Mouse (Mus musculus) stomach, postnatal 0 days (tissue): Measurements from ENCODE around the gene Gm17334. TPM values are rescaled to one million over a fixed set of nuclear protein-coding genes. Genes with fewer than 3 reads are reported as not detected.

Experiments
- ATAC-seq: fragments of 200-750 bp; cut with Nextera tagmentation; 2 replicates; pipeline ENCODE4 v1.8.0; 2017; ENCODE audit not compliant: low FRiP score, low TSS enrichment
- DNase-seq: peaks from one replicate; pipeline ENCODE4 v3.0.0-alpha.2; 2016; ENCODE audit warnings: low spot score
- H3K27ac ChIP-seq: fragments of 300-500 bp; sonication (generic); replicated peaks from 2 replicates; pipeline ENCODE4 v1.5.1; 2014; ENCODE audit warnings: mild to moderate bottlenecking, control low read depth
- H3K27me3 ChIP-seq: fragments of 300-500 bp; sonication (generic); 2 replicates; pipeline ENCODE4 v1.6.1; 2014; ENCODE audit warnings: low read length; ENCODE audit not compliant: control insufficient read depth, insufficient read depth
- H3K36me3 ChIP-seq: fragments of 300-500 bp; sonication (generic); 2 replicates; pipeline ENCODE4 v1.6.1; 2014; ENCODE audit warnings: low read length, mixed read lengths; ENCODE audit not compliant: control insufficient read depth, insufficient read depth
- H3K4me1 ChIP-seq: fragments of 300-500 bp; sonication (generic); replicated peaks from 2 replicates; pipeline ENCODE4 v1.6.1; 2014; ENCODE audit warnings: antibody characterized with exemption; ENCODE audit not compliant: control insufficient read depth, insufficient read depth
- H3K4me2 ChIP-seq: fragments of 300-500 bp; sonication (generic); replicated peaks from 2 replicates; pipeline ENCODE4 v1.6.1; 2014; ENCODE audit warnings: low read depth, mild to moderate bottlenecking, control low read depth, moderate library complexity
- H3K4me3 ChIP-seq: fragments of 300-500 bp; sonication (generic); 2 replicates; pipeline ENCODE4 v1.5.1; 2014; ENCODE audit warnings: low read depth, low read length, control low read depth
- H3K9ac ChIP-seq: fragments of 300-500 bp; sonication (generic); 2 replicates; pipeline ENCODE4 v1.6.1; 2014; ENCODE audit warnings: mild to moderate bottlenecking, low read length, control low read depth, mixed read lengths
- H3K9me3 ChIP-seq: fragments of 300-500 bp; sonication (generic); 2 replicates; pipeline ENCODE4 v1.6.1; 2016; ENCODE audit warnings: low read length; ENCODE audit not compliant: control insufficient read depth
- CTCF ChIP-seq: IDR thresholded peaks from 2 replicates; pipeline ENCODE4 v1.5.1; 2016; ENCODE audit warnings: antibody characterized with exemption, low read depth, mild to moderate bottlenecking, moderate library complexity
- EP300 ChIP-seq: optimal IDR thresholded peaks from 2 replicates; pipeline ENCODE3; 2016; ENCODE audit warnings: antibody characterized with exemption
- WGBS: fragments of 180-500 bp; shearing (Covaris S2); extraction: QIAGEN DNeasy Blood & Tissue Kit; methylation state at CpG from one replicate; pipeline ENCODE4 v1.1.7; 2014; 5-methylcytosine and 5-hydroxymethylcytosine counted together
- polyA plus RNA-seq: library from polyadenylated mRNA; unstranded; fragments of >200 nt; fragmentation: Nextera tagmentation; extraction: Ambion mirVana; gene quantifications from 2 replicates; pipeline ENCODE4 v1.2.1, GENCODE M21; 2015

Gene Gm17334
- polyA plus RNA-seq, 1 experiment from 2014 or later, result 0.17 TPM

DNA sequence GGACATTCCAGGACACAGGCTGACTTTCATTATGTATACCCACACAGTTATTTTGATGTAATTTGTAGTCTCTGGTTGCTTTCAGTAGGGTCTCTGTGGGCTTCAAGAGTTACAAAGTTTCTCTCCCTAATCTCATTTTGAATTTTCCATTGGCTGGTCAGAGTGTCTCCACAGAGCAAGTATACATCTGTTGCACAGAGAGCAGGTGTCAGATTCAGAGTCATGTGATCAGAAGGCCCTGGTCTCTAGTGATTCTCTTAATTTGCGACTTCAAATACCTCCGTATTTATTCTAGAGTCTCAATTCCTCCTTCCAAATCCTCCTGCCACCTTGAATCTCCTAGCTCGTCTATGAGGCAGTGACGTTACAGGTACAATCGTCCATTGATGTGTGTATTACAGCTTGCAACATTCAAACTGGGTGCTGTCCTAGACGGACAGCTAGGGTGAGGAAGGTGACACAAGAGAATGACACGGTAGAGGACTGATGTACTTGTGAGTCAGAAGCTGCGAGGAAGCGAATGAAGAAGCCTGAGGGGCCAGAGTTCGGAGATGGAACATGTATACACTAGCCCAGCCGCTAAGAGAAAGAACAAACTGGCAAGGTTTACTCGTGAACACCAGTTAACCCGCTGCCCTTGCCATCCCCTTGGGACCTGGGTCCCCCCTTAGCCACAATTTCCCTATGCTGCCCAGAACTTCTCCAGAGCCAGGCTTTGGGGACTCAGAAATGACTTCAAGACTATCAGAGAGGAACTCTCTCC, 4.4 kb downstream of the Gm17334 start:
- WGBS, result 68% methylated on average over 13 of the region's 13 CpGs
- Histone ChIP-seq H3K27ac (no peak overlapping the region), H3K4me2 (no peak overlapping the region)

DNA sequence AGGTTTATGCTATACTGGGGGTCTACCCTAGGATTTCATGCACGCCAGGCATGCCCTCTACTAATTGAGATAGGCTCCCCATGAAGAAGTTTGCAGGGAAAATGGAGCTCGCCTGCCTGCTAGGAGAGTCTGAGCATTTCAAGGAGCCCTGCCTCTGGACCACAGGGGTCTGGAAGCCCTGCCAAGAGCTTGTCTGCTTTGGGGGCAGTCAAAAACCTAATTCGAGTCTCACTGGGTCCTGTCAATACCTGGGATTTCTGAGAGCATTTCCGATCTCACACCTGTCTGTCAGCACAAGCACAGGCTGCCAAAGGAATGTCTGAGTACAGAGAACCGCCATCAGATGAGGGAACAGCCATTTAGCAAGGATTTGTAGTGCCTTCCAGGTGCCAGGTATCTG, 8.4 kb downstream of the Gm17334 start:
- no peak overlapping the region for H3K4me2 ChIP-seq
- peaks cover 15% of the 10 kb centered on the region for H3K4me1 ChIP-seq
- 66% methylated on average over 5 of the region's 5 CpGs for WGBS

More for the DNA sequence above, 4.4 kb downstream of the Gm17334 start:
- Histone ChIP-seq H3K9me3 (no peaks in the 10 kb centered on the region), H3K27me3 (no peaks in the 10 kb centered on the region), H3K36me3 (no peaks in the 10 kb centered on the region; the same call in 1 of the 2 replicates), H3K4me3 (no peak overlapping the region), H3K9ac (no peak overlapping the region), H3K4me1 (peaks cover 3% of the 10 kb centered on the region; the same call in 1 of the 2 replicates)
- DNase-seq (no peak), ATAC-seq (no peak)
- TF ChIP-seq EP300 (no peak), CTCF (no peak)

DNA sequence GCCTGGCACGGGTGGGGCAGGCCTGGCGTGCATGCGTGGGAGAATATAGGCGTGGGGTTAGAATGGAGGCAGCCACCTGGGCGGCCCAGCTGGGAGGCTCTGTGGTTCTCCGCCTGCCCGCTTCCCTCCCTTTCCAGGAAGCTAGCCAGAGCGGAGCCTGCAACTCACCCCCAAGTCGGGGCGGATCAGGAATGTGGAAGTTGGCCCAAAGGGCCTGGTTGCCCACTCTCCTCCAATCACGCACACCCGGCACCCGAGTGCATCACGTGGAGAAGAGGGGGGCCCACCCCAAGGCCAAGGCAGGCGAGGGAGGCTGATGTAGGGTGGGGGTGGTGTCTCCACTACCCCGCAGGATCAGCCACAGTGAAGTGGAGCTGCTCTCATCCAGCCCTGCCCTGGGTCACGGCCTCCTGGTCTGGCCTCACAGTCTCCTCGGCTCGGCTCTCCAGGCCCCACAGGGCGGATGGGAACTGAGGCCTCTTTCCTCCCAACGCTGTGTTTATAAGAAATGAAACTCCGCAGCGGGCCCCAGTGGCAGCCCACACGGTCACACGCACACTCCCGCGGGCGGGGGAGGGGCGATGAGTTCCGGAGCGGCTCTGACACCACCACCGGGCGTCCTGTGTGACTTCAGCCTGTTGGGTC, 9.4 kb downstream of the Gm17334 start:
- WGBS, result under 1% methylated on average over 32 of the region's 33 CpGs
- H3K4me2 ChIP-seq, result peak overlapping the region; percentile 50
- no peaks in the 10 kb centered on the region for H3K27me3 ChIP-seq
- TF ChIP-seq EP300 (no peak), CTCF (peak; percentile 67)
- H3K9me3 ChIP-seq, result no peaks in the 10 kb centered on the region
- peak overlapping the region; percentile 97 for H3K27ac ChIP-seq
- H3K36me3 ChIP-seq, result no peaks in the 10 kb centered on the region
- H3K9ac ChIP-seq, result peak overlapping the region; percentile 55
- ATAC-seq (peak; percentile 84), DNase-seq (peak; percentile 91)
- H3K4me3 ChIP-seq, result peak overlapping the region; percentile 23
- peaks cover 19% of the 10 kb centered on the region for H3K4me1 ChIP-seq

More for the DNA sequence above, 8.4 kb downstream of the Gm17334 start:
- no peak overlapping the region for H3K9ac ChIP-seq
- TF ChIP-seq CTCF, result no peak
- TF ChIP-seq EP300, result no peak
- H3K27ac ChIP-seq, result peak overlapping the region; percentile 97
- H3K4me3 ChIP-seq, result no peak overlapping the region
- DNase-seq (no peak), ATAC-seq (no peak)
- H3K27me3 ChIP-seq, result no peaks in the 10 kb centered on the region
- no peaks in the 10 kb centered on the region for H3K36me3 ChIP-seq
- no peaks in the 10 kb centered on the region for H3K9me3 ChIP-seq

DNA sequence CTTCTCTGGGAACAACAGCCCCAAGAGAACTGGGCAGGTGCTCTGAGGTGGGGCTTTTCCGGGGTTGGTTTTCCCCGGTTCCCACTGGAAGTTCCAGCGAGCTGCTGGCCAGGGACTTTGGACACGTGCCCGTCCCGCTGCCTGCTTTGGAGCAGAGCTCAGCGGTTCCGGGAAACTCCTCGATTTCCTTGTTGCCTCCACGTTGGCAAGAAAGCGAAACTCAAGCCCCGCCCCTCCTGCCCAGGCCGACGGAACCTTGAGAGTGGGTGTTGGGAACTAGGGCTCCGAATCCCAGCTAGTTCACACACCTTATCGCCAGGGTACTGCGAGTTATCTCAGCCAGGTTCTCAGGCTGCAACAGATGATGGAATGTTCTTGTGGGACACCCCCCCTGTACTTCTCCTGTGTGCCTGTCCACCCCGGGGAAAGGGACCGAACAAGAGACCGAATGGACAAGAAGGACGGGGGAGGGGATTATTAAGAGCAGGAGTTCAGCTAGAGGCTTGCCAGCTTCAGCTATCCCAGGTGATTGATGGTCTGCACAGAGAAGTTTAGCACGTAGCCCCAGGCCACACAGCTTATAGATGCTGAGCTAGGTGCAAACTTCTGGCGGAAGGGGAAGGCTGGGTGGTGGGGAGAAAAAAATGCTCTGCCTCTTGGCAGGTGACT, 10.0 kb downstream of the Gm17334 start:
- H3K4me1 ChIP-seq, result peaks cover 19% of the 10 kb centered on the region
- WGBS, result 1% methylated on average over 23 of the region's 23 CpGs

DNA sequence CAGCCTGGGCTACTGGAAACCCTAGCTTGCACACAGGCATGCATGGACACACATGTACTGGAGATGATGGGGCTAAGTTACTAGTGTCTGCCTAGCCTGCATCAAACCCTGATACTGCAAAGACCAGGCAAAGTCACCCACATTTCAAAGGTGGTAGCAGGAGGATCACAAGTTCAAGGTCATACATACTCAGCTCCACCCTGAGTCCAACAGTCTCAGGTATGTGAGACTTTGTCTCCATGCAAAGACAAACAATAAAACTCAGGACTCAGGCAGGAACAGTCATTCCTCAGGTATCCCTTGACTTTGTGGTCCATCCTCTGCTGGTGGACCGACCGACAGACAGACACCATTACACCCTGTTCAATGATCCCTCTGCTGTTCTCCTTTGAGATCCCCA, 10.6 kb downstream of the Gm17334 start:
- Histone ChIP-seq H3K4me1 (peaks cover 19% of the 10 kb centered on the region), H3K4me2 (peak overlapping the region; percentile 50), H3K27ac (peak overlapping the region; percentile 97), H3K36me3 (no peaks in the 10 kb centered on the region), H3K9ac (no peak overlapping the region), H3K9me3 (no peaks in the 10 kb centered on the region), H3K4me3 (peak overlapping the region; percentile 23; the same call in 1 of the 2 replicates), H3K27me3 (no peaks in the 10 kb centered on the region)
- ATAC-seq (no peak), DNase-seq (no peak)
- TF ChIP-seq CTCF, result no peak
- TF ChIP-seq EP300, result no peak
- 23% methylated on average over 2 of the region's 2 CpGs for WGBS

More for the DNA sequence above, 10.0 kb downstream of the Gm17334 start:
- peak overlapping the region; percentile 55 for H3K9ac ChIP-seq
- H3K27me3 ChIP-seq, result no peaks in the 10 kb centered on the region
- ATAC-seq (peak; percentile 66), DNase-seq (peak; percentile 97)
- no peaks in the 10 kb centered on the region for H3K9me3 ChIP-seq
- H3K4me3 ChIP-seq, result peak overlapping the region; percentile 23
- H3K36me3 ChIP-seq, result no peaks in the 10 kb centered on the region
- H3K4me2 ChIP-seq, result peak overlapping the region; percentile 50
- TF ChIP-seq EP300 (peak; percentile 45), CTCF (peak; percentile 6; the same call in 1 of the 2 replicates)
- H3K27ac ChIP-seq, result peak overlapping the region; percentile 97
